Mouse (Mus musculus): ENCODE results near the gene Npcd.

GRCm38 (mm10) chr15:79744001-79744400 lies 90.0 kb downstream of the Npcd start:
- TF ChIP-seq CTCF (IDR thresholded peaks at IDR 0.05; ENCODE audit: insufficient read depth, low read depth, low read length) (no peak), POLR2A (IDR thresholded peaks at IDR 0.05; ENCODE audit: insufficient read depth, low read depth, low read length) (no peak)

All from olfactory bulb, adult 2 months (tissue).